Mouse (Mus musculus) neutrophil, adult 5-6 weeks (primary cell): Measurements from ENCODE around the gene Cdkn2a. TPM values are rescaled to one million over a fixed set of nuclear protein-coding genes. Genes with fewer than 3 reads are reported as not detected.

Source experiments
- ATAC-seq: fragments of 151-379, 151-347 bp; 2 replicates; pipeline ENCODE4 v1.8.0; 2017; ENCODE audit warnings: mild to moderate bottlenecking, moderate TSS enrichment; ENCODE audit not compliant: insufficient number of reproducible peaks, poor library complexity, low FRiP score, severe bottlenecking; ENCODE audit errors: extremely low read depth
- total RNA-seq: library from RNA; stranded (forward); fragments of 200-1000 nt; gene quantifications from 2 replicates; pipeline ENCODE4 v1.2.3, GENCODE M21; 2017

Cdkn2a gene
- total RNA-seq, 1 experiment from 2014 or later, result not detected

GRCm38 (mm10) chr4:89281236-89281635 is 13.2 kb downstream of the Cdkn2a start:
- no peak for ATAC-seq

- no peak for ATAC-seq
These were observed 14.8 kb downstream of the Cdkn2a start for GRCm38 (mm10) chr4:89279641-89280040.

GRCm38 (mm10) chr4:89277381-89277940 is 17.0 kb downstream of the Cdkn2a start:
- ATAC-seq, result no peak

DNA sequence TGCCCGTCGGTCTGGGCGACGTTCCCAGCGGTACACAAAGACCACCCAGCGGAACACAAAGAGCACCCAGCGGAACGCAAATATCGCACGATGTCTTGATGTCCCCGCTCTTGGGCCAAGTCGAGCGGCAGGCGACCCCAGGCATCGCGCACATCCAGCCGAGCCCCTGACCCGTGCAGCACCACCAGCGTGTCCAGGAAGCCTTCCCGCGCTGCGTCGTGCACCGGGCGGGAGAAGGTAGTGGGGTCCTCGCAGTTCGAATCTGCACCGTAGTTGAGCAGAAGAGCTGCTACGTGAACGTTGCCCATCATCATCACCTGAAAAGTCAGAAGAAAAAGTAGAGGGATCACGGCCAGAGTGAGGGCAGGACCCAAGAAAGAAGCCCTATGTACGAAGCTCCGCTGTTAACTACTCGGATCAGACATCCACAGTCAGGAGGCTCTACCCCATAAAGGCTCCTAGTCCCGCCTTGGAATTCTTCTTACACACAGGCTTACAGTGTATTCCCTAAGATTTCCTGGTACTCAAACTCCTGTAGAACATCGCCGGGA is 17.7 kb downstream of the Cdkn2a start:
- no peak for ATAC-seq

DNA sequence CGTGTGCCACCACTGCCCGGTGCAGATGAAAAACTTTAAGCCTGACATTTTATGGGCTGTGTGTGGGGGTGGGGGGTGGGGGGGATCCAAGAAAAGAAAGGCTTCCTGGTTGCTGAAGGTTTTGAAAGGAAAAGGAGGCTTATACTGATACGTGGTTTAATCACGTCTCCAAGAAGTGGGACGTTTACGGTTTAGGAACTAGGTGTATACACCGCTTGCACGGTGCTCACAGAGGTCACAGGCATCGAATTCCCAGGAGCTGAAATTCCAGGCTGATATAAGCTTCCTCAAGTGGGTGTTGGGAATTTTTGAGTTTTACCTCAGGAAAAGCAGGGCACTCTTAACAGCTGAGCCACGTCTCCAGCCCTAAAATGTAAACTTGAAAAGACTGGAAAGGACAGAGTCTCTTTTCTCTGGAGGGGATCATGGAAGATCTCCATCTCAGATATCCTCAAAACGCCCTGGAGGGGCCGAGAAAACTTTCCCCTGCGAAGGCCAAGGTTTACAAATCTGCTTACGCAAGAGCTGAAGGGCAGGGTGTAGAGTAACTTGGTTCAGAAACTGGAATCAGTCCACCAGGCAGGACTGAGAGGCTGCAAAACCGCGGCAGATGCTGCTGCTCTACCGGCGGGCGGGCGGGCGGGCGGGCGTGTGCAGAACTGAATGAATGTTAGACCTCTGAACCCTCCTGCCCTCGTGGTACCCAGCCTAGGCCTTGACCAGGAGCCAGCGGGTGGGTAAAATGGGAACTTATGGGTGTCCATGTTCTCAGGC is 18.5 kb downstream of the Cdkn2a start:
- ATAC-seq, result no peak

GRCm38 (mm10) chr4:89274829-89275548 is 19.5 kb downstream of the Cdkn2a start:
- ATAC-seq, result no peak

DNA sequence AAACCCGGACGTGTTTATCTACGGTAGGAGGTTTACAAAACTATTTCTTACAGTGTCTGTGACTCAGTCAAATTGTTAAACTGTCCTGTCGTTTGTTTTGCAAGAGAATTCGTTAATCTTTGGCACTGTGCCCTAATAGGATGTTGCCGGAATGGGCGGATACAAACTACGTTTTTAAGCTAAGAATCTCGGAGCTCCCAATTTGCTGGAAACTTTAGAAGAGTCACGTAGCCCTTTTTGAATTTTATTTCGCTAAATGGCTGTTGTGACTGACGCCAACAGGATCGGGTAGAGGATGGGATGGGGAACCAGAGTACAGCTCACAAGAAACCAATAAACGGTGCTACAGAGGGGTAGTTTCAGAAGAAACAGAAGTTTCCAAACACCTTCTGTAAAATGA is 20.4 kb downstream of the Cdkn2a start:
- ATAC-seq, result no peak

DNA sequence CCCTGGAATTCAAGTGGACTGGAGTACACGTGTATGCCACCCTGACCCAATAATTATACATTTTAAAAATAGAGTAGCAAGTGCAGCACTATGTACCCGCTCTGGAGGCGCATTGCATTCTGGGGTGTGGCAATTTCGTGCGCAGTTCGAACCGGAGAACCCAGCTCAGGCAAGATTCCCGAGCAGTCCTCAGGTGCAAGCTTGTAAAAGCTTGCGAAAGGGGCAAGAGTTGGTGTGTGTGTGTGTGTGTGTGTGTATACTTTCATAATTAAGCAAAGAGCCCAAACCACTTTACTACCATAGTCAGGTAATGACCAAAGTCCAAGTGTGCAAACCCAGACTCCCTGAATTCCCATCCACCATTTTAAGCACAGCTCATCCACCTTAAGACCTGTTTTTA is 20.9 kb downstream of the Cdkn2a start:
- ATAC-seq, result no peak

DNA sequence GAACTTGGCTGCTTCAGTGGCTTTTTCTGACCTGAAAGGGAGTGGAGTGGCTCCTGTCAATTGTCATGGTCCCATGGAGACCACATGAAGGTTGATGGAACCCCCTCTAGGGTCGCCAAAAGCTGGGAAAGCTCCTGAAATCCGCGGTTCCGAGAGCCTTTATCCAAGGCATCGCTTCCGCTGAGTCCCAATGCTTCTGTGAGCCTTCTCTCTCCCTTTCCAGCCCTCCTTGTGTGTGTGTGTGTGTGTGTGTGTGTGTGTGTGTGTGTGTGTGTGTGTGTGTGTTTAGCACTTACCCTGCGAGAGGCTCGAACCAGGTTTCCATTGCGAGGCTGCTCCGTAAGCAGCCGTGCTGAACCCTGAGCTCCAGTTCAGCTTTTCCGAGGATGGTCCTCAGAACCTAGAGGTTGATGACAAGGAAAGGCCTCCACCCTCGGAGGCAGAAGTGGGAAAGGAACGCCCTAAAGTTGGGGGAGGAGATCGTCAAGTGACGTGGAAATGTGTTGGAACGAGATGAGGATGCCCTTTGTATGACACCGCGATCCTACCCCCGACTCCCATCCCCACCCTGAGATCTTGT is 21.4 kb downstream of the Cdkn2a start:
- ATAC-seq, result no peak

DNA sequence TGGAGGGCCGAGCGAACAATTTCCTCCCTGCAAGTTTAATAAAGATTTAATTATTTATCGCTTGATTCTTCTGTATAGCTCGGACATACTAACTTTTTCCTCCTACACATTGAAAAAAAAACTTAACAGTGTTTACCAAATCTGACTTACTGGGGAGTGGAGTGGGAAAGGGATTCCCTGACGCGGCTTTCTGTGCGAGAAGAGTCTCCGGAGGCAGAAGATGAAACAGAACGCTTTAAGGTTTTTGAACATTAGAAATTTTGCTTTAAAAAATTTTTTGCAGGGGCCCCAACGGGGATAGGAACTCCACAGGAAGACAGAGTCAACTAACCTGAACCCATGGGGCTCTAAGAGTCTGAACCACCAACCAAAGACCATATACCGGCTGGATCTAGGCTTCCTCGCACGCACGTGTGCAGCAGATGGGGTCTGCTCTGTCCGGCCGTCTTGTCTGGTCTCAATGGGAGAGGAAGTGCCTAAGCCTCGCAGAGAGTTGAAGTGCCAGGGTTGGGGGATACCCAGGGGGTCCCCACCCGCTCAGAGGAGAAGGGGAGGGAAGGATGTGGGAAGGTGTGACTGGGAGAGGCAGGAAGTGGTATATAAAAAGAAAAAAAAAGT is 22.2 kb downstream of the Cdkn2a start:
- ATAC-seq, result no peak

GRCm38 (mm10) chr4:89257768-89258167 is 36.7 kb downstream of the Cdkn2a start:
- no peak for ATAC-seq

DNA sequence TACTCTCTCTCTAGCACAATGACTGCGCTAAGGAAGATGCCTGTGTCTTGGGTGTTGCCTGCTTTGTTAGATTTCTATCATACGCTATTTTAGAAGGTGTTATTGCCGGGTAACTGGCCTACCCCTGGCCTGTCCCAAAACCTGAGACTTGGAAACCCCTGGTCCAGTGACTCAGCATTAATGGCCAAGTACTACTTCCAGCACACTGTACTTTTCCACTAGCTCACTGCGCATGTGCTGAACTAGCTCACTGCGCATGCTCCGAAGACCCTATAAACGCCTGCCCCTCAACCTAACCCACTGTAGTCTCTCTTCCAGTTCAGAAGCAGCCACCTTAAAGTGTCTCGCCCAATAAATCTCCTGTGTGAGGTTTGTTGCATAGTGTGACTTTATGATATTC is 60.0 kb downstream of the Cdkn2a start:
- no peak for ATAC-seq

Other genes with a start within 250 kb of the Cdkn2a start
- gene Mtap, start 157.5 kb downstream of the Cdkn2a start, total RNA-seq, result 17.1 and 19.4 TPM in 2 replicates
- gene Cdkn2b, start 16.4 kb upstream of the Cdkn2a start, total RNA-seq, result not detected in 2 replicates